Comparison of ENCODE assay signal across 24 mouse cellular contexts in the genomic region with DNA sequence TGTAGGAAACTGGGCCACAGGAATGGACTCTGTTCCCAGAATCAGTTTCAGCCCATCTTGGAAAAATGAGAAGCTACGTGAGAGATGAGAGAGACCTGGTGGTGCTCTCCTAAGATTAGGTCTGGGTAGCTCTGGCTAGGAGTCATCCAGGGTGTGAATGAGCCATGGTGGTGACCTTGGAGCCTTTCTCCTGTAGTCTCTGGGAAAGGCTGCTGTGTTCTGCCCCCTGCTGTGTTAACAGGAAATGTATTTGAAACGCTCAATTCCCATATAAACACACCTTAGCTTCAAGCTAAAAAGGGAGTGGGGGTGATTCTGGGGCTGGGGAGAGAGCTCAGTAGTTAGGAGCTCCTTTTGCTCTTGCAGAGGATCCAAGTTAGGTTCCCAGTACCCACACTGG. TPM values are rescaled to one million over a fixed set of nuclear protein-coding genes. Genes with fewer than 3 reads are reported as not detected.
DNase-seq lines count a peak whose midpoint lies in the region; ATAC-seq lines count a peak whose summit lies in the region.
"Had no signal": no experiment of that assay in that cellular context is flagged by ENCODE, and none has a peak within 500 bp of the region (broad histone marks: within the 10 kb centered on the region; RNA-seq: fewer than 3 reads in every experiment).

No protein-coding gene starts in this region.

- no peak overlapping the region for H3K4me2 ChIP-seq in liver, embryonic 15.5 days
- H3K4me2 ChIP-seq in liver, embryonic 11.5 days: no peak overlapping the region
- H3K4me2 ChIP-seq in hindbrain, embryonic 13.5 days: no peak overlapping the region
- H3K4me2 ChIP-seq: embryonic facial prominence, embryonic 12.5 days; forebrain, embryonic 12.5 days; heart, embryonic 15.5 days; hindbrain, embryonic 14.5 days; lung, embryonic 14.5 days; midbrain, embryonic 15.5 days had no signal

- H3K27me3 ChIP-seq in liver, embryonic 15.5 days: no peaks in the 10 kb centered on the region; the same call in 1 of the 2 replicates
- no peaks in the 10 kb centered on the region for H3K27me3 ChIP-seq in liver, embryonic 11.5 days (replicated peaks; ENCODE audit: control insufficient read depth, insufficient read depth, low read length)
- H3K27me3 ChIP-seq in hindbrain, embryonic 13.5 days: no peaks in the 10 kb centered on the region
- H3K27me3 ChIP-seq: embryonic facial prominence, embryonic 12.5 days; forebrain, embryonic 12.5 days; heart, embryonic 15.5 days; midbrain, embryonic 15.5 days had no signal

- ATAC-seq in liver, embryonic 15.5 days (ENCODE audit: insufficient read depth): no peak
- no peak for ATAC-seq in liver, embryonic 11.5 days (replicated peaks; ENCODE audit: low FRiP score)
- ATAC-seq in hindbrain, embryonic 13.5 days (ENCODE audit: low FRiP score): no peak
- ATAC-seq: inflammation-experienced regulatory T-cells, adult 6 months; midbrain, embryonic 15.5 days had no signal

- no peak overlapping the region for H3K9ac ChIP-seq in liver, embryonic 15.5 days
- no peak overlapping the region for H3K9ac ChIP-seq in liver, embryonic 11.5 days (ENCODE audit: low read depth, low read length)
- H3K9ac ChIP-seq in hindbrain, embryonic 13.5 days: no peak overlapping the region
- H3K9ac ChIP-seq: embryonic facial prominence, embryonic 12.5 days; forebrain, embryonic 12.5 days; heart, embryonic 15.5 days; hindbrain, embryonic 14.5 days; lung, embryonic 14.5 days; midbrain, embryonic 15.5 days had no signal

- H3K4me3 ChIP-seq in liver, embryonic 15.5 days (replicated peaks): no peak overlapping the region
- H3K4me3 ChIP-seq in liver, embryonic 11.5 days (ENCODE audit: low read depth, low read length): no peak overlapping the region
- no peak overlapping the region for H3K4me3 ChIP-seq in hindbrain, embryonic 13.5 days
- H3K4me3 ChIP-seq: embryonic facial prominence, embryonic 12.5 days; forebrain, embryonic 12.5 days; heart, embryonic 15.5 days; left cerebral cortex, adult 2 months; midbrain, embryonic 15.5 days; myocyte had no signal

- 23% methylated on average over 2 of the region's 2 CpGs for WGBS in liver, embryonic 15.5 days (ENCODE audit: insufficient replicate concordance)
- WGBS in liver, embryonic 11.5 days: 31% methylated on average over 2 of the region's 2 CpGs
- WGBS in hindbrain, embryonic 13.5 days: 60% methylated on average over 2 of the region's 2 CpGs

- DNase-seq in kidney, adult 9 months: peak; percentile 44
- no peak for DNase-seq in kidney, adult 11 months
- no peak for DNase-seq in liver, embryonic 11.5 days (ENCODE audit: low spot score)
- peak; percentile 70 for DNase-seq in WW6 (ENCODE audit: low read depth, low spot score)
- no peak for DNase-seq in natural killer cell, adult 2 months (ENCODE audit: low spot score in 2 of 2)
- DNase-seq: adrenal gland, adult 8-10 months; cerebellum, adult 11-12 months; cerebellum, postnatal 10 days; gastrocnemius, postnatal 25 days; heart, adult 18-20 months; heart, postnatal 36 days; lung, embryonic 14.5 days; thymus, postnatal 14 days had no signal

- H3K9me3 ChIP-seq in liver, embryonic 15.5 days (replicated peaks): no peaks in the 10 kb centered on the region
- H3K9me3 ChIP-seq in liver, embryonic 11.5 days (ENCODE audit: control insufficient read depth, low read length): no peaks in the 10 kb centered on the region
- H3K9me3 ChIP-seq in hindbrain, embryonic 13.5 days: no peaks in the 10 kb centered on the region
- H3K9me3 ChIP-seq: embryonic facial prominence, embryonic 12.5 days; forebrain, embryonic 12.5 days; heart, embryonic 15.5 days; midbrain, embryonic 15.5 days had no signal

- no peaks in the 10 kb centered on the region; the same call in 1 of the 2 replicates for H3K4me1 ChIP-seq in liver, embryonic 15.5 days (replicated peaks)
- no peaks in the 10 kb centered on the region for H3K4me1 ChIP-seq in liver, embryonic 11.5 days (replicated peaks; ENCODE audit: control insufficient read depth, insufficient read depth, low read length)
- no peaks in the 10 kb centered on the region for H3K4me1 ChIP-seq in hindbrain, embryonic 13.5 days (replicated peaks)
- H3K4me1 ChIP-seq: embryonic facial prominence, embryonic 12.5 days; midbrain, embryonic 15.5 days had no signal

- H3K27ac ChIP-seq in liver, embryonic 15.5 days (replicated peaks): peak overlapping the region; percentile 24; the same call in 1 of the 2 replicates
- no peak overlapping the region for H3K27ac ChIP-seq in liver, embryonic 11.5 days (ENCODE audit: low read depth, low read length)
- H3K27ac ChIP-seq in hindbrain, embryonic 13.5 days: no peak overlapping the region
- H3K27ac ChIP-seq: embryonic facial prominence, embryonic 12.5 days; forebrain, embryonic 12.5 days; heart, embryonic 15.5 days; hindbrain, embryonic 14.5 days; left cerebral cortex, adult 2 months; midbrain, embryonic 15.5 days had no signal

- H3K36me3 ChIP-seq in liver, embryonic 15.5 days (replicated peaks): no peaks in the 10 kb centered on the region
- no peaks in the 10 kb centered on the region for H3K36me3 ChIP-seq in liver, embryonic 11.5 days (ENCODE audit: control insufficient read depth, insufficient read depth, low read length)
- no peaks in the 10 kb centered on the region for H3K36me3 ChIP-seq in hindbrain, embryonic 13.5 days
- H3K36me3 ChIP-seq: embryonic facial prominence, embryonic 12.5 days; forebrain, embryonic 12.5 days; heart, embryonic 15.5 days; midbrain, embryonic 15.5 days had no signal

RNA-seq across cellular contexts. Expression of a gene that starts 45.7 kb away (rescaled TPM):
- 74.4 and 82.5 TPM in 2 replicates for polyA plus RNA-seq in liver, embryonic 15.5 days (2015; fragmentation: Nextera tagmentation; extraction: Ambion mirVana)
- polyA plus RNA-seq in liver, embryonic 11.5 days (2014; fragmentation: Nextera tagmentation; extraction: Ambion mirVana): 13.8 and 15.6 TPM in 2 replicates
- not detected in 2 replicates for polyA plus RNA-seq in hindbrain, embryonic 13.5 days (2015; fragmentation: Nextera tagmentation; extraction: Ambion mirVana)
- polyA plus RNA-seq: embryonic facial prominence, embryonic 12.5 days; forebrain, embryonic 12.5 days; heart, embryonic 15.5 days; midbrain, embryonic 15.5 days; myocyte; spleen, adult 2 months had no signal

RNA-seq across cellular contexts. Expression of a gene that starts 54.3 kb away (rescaled TPM):
- 23.9 and 28.4 TPM in 2 replicates for polyA plus RNA-seq in liver, embryonic 15.5 days (2015; fragmentation: Nextera tagmentation; extraction: Ambion mirVana)
- 83.7 and 89.8 TPM in 2 replicates for polyA plus RNA-seq in liver, embryonic 11.5 days (2014; fragmentation: Nextera tagmentation; extraction: Ambion mirVana)
- 36.4 and 37.5 TPM in 2 replicates for polyA plus RNA-seq in hindbrain, embryonic 13.5 days (2015; fragmentation: Nextera tagmentation; extraction: Ambion mirVana)

Comparison
In these comparisons a context has a peak if more than half of its experiments do, and no peak if none do; other contexts are left out.
1. DNase-seq: peak in kidney, adult 9 months (single experiment) and WW6 (single experiment); none in kidney, adult 11 months (single experiment), liver, embryonic 11.5 days (single experiment) and natural killer cell, adult 2 months (0 of 2).
2. RNA of a gene that starts 45.7 kb away (polyA plus RNA-seq): 74.4 to 82.5 TPM in liver, embryonic 15.5 days and 13.8 to 15.6 TPM in liver, embryonic 11.5 days; not detected in hindbrain, embryonic 13.5 days; every median in the first group is over 10 times any median in the second.